10 mouse cellular contexts compared by ENCODE assay signal in the genomic region with DNA sequence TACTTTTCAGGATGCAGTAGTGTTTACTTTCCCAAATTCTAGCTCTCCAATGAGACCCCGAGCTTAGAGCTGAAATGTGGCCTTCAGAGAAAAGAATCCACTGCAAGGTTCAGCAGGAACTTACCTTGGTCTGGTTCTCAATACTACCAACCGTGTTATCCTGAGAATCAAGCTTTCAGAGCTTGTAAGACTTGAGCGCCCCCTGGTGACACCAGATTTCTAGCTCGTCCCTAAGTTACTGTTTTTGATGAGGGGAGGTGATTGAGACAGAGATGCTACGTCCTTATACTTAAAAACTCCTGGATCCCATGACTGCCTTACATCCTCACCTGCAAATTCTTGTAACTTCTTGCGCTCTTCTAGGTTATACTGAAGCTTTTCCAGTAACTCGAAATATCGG. TPM values are rescaled to one million over a fixed set of nuclear protein-coding genes. Genes with fewer than 3 reads are reported as not detected.
DNase-seq lines count a peak whose midpoint lies in the region; ATAC-seq and TF ChIP-seq lines count a peak whose summit lies in the region.
"Had no signal": no experiment of that assay in that cellular context is flagged by ENCODE, and none has a peak within 500 bp of the region (broad histone marks: within the 10 kb centered on the region; RNA-seq: fewer than 3 reads in every experiment).

No protein-coding gene starts in this region.

- TF ChIP-seq POLR2A in kidney, adult 2 months (IDR thresholded peaks at IDR 0.05; ENCODE audit: low read depth, low read length) = no peak

- ATAC-seq in kidney, embryonic 15.5 days (replicated peaks; ENCODE audit: low FRiP score) = no peak
- ATAC-seq in embryonic facial prominence, embryonic 14.5 days (ENCODE audit: low read depth) = 0 out of 2 replicates have a peak, but pooled peaks have one; percentile 70

- peak; percentile 32 for DNase-seq in kidney, adult 11 months
- DNase-seq in adrenal gland, postnatal 4 days (ENCODE audit: low spot score in 2 of 2) = peak; percentile 42 to 62
- peak; percentile 92 for DNase-seq in embryonic facial prominence, embryonic 14.5 days (ENCODE audit: low spot score)
- DNase-seq in kidney, adult 2 months = peak; percentile 77
- DNase-seq in limb, embryonic 10.5 days (ENCODE audit: low spot score) = peak; percentile 83
- peak; percentile 71 for DNase-seq in ovary, postnatal 36 days (ENCODE audit: low spot score)
- DNase-seq in thymus, postnatal 25 days = peak; percentile 78

- no peaks in the 10 kb centered on the region for H3K9me3 ChIP-seq in kidney, embryonic 15.5 days (replicated peaks)
- H3K9me3 ChIP-seq in embryonic facial prominence, embryonic 14.5 days (ENCODE audit: control insufficient read depth, low read length) = no peaks in the 10 kb centered on the region
- no peaks in the 10 kb centered on the region for H3K9me3 ChIP-seq in limb, embryonic 10.5 days (replicated peaks)
- H3K9me3 ChIP-seq: embryonic facial prominence, embryonic 15.5 days had no signal

- no peak overlapping the region for H3K4me3 ChIP-seq in kidney, embryonic 15.5 days (replicated peaks)
- H3K4me3 ChIP-seq in embryonic facial prominence, embryonic 14.5 days (ENCODE audit: low read depth, low read length) = no peak overlapping the region
- no peak overlapping the region for H3K4me3 ChIP-seq in kidney, adult 2 months (ENCODE audit: insufficient read depth, low read depth, low read length)
- no peak overlapping the region for H3K4me3 ChIP-seq in limb, embryonic 10.5 days
- H3K4me3 ChIP-seq: embryonic facial prominence, embryonic 15.5 days had no signal

- WGBS in kidney, embryonic 15.5 days = 15% methylated on average over 8 of the region's 8 CpGs
- 12% methylated on average over 8 of the region's 8 CpGs for WGBS in embryonic facial prominence, embryonic 14.5 days
- 14% methylated on average over 8 of the region's 8 CpGs for WGBS in kidney, adult 2 months
- WGBS in limb, embryonic 10.5 days = 20% methylated on average over 8 of the region's 8 CpGs

- H3K4me1 ChIP-seq in kidney, embryonic 15.5 days = no peaks in the 10 kb centered on the region
- H3K4me1 ChIP-seq in embryonic facial prominence, embryonic 14.5 days (ENCODE audit: control insufficient read depth, insufficient read depth, low read length) = no peaks in the 10 kb centered on the region
- H3K4me1 ChIP-seq in kidney, adult 2 months (ENCODE audit: control insufficient read depth, insufficient read depth, low read length) = no peaks in the 10 kb centered on the region
- no peaks in the 10 kb centered on the region for H3K4me1 ChIP-seq in limb, embryonic 10.5 days
- H3K4me1 ChIP-seq: embryonic facial prominence, embryonic 15.5 days had no signal

- TF ChIP-seq CTCF in kidney, adult 2 months (conservative IDR thresholded peaks at IDR 0.05; ENCODE audit: insufficient read depth, insufficient read length, low read depth, low read length) = peak; percentile 42

- no peak overlapping the region for H3K4me2 ChIP-seq in kidney, embryonic 15.5 days
- H3K4me2 ChIP-seq in embryonic facial prominence, embryonic 14.5 days (ENCODE audit: low read depth, low read length) = no peak overlapping the region
- H3K4me2 ChIP-seq: embryonic facial prominence, embryonic 15.5 days had no signal

- no peak overlapping the region for H3K9ac ChIP-seq in kidney, embryonic 15.5 days
- H3K9ac ChIP-seq in embryonic facial prominence, embryonic 14.5 days (ENCODE audit: low read depth, low read length) = no peak overlapping the region
- H3K9ac ChIP-seq: embryonic facial prominence, embryonic 15.5 days had no signal

- no peak overlapping the region for H3K27ac ChIP-seq in kidney, embryonic 15.5 days
- no peak overlapping the region for H3K27ac ChIP-seq in embryonic facial prominence, embryonic 14.5 days (replicated peaks; ENCODE audit: low read depth, low read length)
- no peak overlapping the region for H3K27ac ChIP-seq in kidney, adult 2 months (ENCODE audit: insufficient read depth, low read depth, low read length)
- no peak overlapping the region for H3K27ac ChIP-seq in limb, embryonic 10.5 days
- H3K27ac ChIP-seq: embryonic facial prominence, embryonic 15.5 days had no signal

- no peaks in the 10 kb centered on the region for H3K27me3 ChIP-seq in kidney, embryonic 15.5 days
- H3K27me3 ChIP-seq in embryonic facial prominence, embryonic 14.5 days (replicated peaks; ENCODE audit: control insufficient read depth, insufficient read depth, low read length) = no peaks in the 10 kb centered on the region
- no peaks in the 10 kb centered on the region for H3K27me3 ChIP-seq in kidney, adult 2 months (replicated peaks; ENCODE audit: control insufficient read depth, insufficient read depth, low read length)
- no peaks in the 10 kb centered on the region for H3K27me3 ChIP-seq in limb, embryonic 10.5 days (ENCODE audit: low read depth, poor library complexity, severe bottlenecking)
- H3K27me3 ChIP-seq: embryonic facial prominence, embryonic 15.5 days had no signal

- no peaks in the 10 kb centered on the region for H3K36me3 ChIP-seq in kidney, embryonic 15.5 days
- no peaks in the 10 kb centered on the region for H3K36me3 ChIP-seq in embryonic facial prominence, embryonic 14.5 days (ENCODE audit: control insufficient read depth, insufficient read depth, low read length)
- H3K36me3 ChIP-seq in kidney, adult 2 months (ENCODE audit: control insufficient read depth, insufficient read depth, low read length) = no peaks in the 10 kb centered on the region
- H3K36me3 ChIP-seq in limb, embryonic 10.5 days = no peaks in the 10 kb centered on the region
- H3K36me3 ChIP-seq: embryonic facial prominence, embryonic 15.5 days had no signal

RNA-seq across cellular contexts. Expression of a gene that starts 9.7 kb away (rescaled TPM):
- polyA plus RNA-seq in kidney, embryonic 15.5 days (2015; fragmentation: Nextera tagmentation; extraction: Ambion mirVana) = not detected in 2 replicates
- total RNA-seq in adrenal gland, postnatal 4 days (2021) = not detected
- polyA plus RNA-seq in embryonic facial prominence, embryonic 14.5 days (2014; fragmentation: Nextera tagmentation; extraction: Ambion mirVana) = 0.04 and 0.07 TPM in 2 replicates
- not detected in 2 replicates for polyA plus RNA-seq in kidney, adult 2 months (2012; rRNA removed)
- not detected in 2 replicates for polyA plus RNA-seq in limb, embryonic 10.5 days (2016; fragmentation: Nextera tagmentation; extraction: Ambion mirVana)
- polyA plus RNA-seq: neural tube, embryonic 14.5 days had no signal

RNA-seq across cellular contexts. Expression of a gene that starts 17.0 kb away (rescaled TPM):
- polyA plus RNA-seq in kidney, embryonic 15.5 days (2015; fragmentation: Nextera tagmentation; extraction: Ambion mirVana) = 811 and 867 TPM in 2 replicates
- 100 to 1,000 TPM; 400 to 403 TPM for total RNA-seq in adrenal gland, postnatal 4 days (2021)
- polyA plus RNA-seq in embryonic facial prominence, embryonic 14.5 days (2014; fragmentation: Nextera tagmentation; extraction: Ambion mirVana) = 572 and 576 TPM in 2 replicates
- 239 and 531 TPM in 2 replicates for polyA plus RNA-seq in kidney, adult 2 months (2012; rRNA removed)
- polyA plus RNA-seq in limb, embryonic 10.5 days (2016; fragmentation: Nextera tagmentation; extraction: Ambion mirVana) = 603 and 646 TPM in 2 replicates

RNA-seq across cellular contexts. Expression of a gene that starts 17.0 kb away (rescaled TPM):
- 1.8 and 2.7 TPM in 2 replicates for polyA plus RNA-seq in kidney, embryonic 15.5 days (2015; fragmentation: Nextera tagmentation; extraction: Ambion mirVana)
- 1 to 10 TPM; 3.9 to 5.3 TPM for total RNA-seq in adrenal gland, postnatal 4 days (2021)
- 1.7 and 2.1 TPM in 2 replicates for polyA plus RNA-seq in embryonic facial prominence, embryonic 14.5 days (2014; fragmentation: Nextera tagmentation; extraction: Ambion mirVana)
- 1.0 and 1.7 TPM in 2 replicates for polyA plus RNA-seq in kidney, adult 2 months (2012; rRNA removed)
- 2.3 and 2.9 TPM in 2 replicates for polyA plus RNA-seq in limb, embryonic 10.5 days (2016; fragmentation: Nextera tagmentation; extraction: Ambion mirVana)

RNA-seq across cellular contexts. Expression of a gene that starts 39.1 kb away (rescaled TPM):
- polyA plus RNA-seq in kidney, embryonic 15.5 days (2015; fragmentation: Nextera tagmentation; extraction: Ambion mirVana) = 16.9 and 22.4 TPM in 2 replicates
- 10 to 100 TPM; 10.5 to 15.2 TPM for total RNA-seq in adrenal gland, postnatal 4 days (2021)
- 21.7 and 31.2 TPM in 2 replicates for polyA plus RNA-seq in embryonic facial prominence, embryonic 14.5 days (2014; fragmentation: Nextera tagmentation; extraction: Ambion mirVana)
- polyA plus RNA-seq in kidney, adult 2 months (2012; rRNA removed) = 107 and 124 TPM in 2 replicates
- 0.59 and 1.5 TPM in 2 replicates for polyA plus RNA-seq in limb, embryonic 10.5 days (2016; fragmentation: Nextera tagmentation; extraction: Ambion mirVana)

RNA-seq across cellular contexts. Expression of a gene that starts 41.4 kb away (rescaled TPM):
- polyA plus RNA-seq in kidney, embryonic 15.5 days (2015; fragmentation: Nextera tagmentation; extraction: Ambion mirVana) = 12.6 and 14.5 TPM in 2 replicates
- 10 to 100 TPM; 26.1 to 28.0 TPM for total RNA-seq in adrenal gland, postnatal 4 days (2021)
- polyA plus RNA-seq in embryonic facial prominence, embryonic 14.5 days (2014; fragmentation: Nextera tagmentation; extraction: Ambion mirVana) = 7.6 and 9.8 TPM in 2 replicates
- 41.5 and 56.7 TPM in 2 replicates for polyA plus RNA-seq in kidney, adult 2 months (2012; rRNA removed)
- polyA plus RNA-seq in limb, embryonic 10.5 days (2016; fragmentation: Nextera tagmentation; extraction: Ambion mirVana) = 7.5 and 8.9 TPM in 2 replicates

Comparison
In these comparisons a context has a peak if more than half of its experiments do, and no peak if none do; other contexts are left out.
1. DNase-seq: peak in every context shown above with its lines; median percentile 92 in embryonic facial prominence, embryonic 14.5 days; 83 in limb, embryonic 10.5 days; 78 in thymus, postnatal 25 days; 77 in kidney, adult 2 months; 71 in ovary, postnatal 36 days; 52 in adrenal gland, postnatal 4 days; 32 in kidney, adult 11 months.